ENCODE assay signal across 33 mouse cellular contexts in the genomic region with DNA sequence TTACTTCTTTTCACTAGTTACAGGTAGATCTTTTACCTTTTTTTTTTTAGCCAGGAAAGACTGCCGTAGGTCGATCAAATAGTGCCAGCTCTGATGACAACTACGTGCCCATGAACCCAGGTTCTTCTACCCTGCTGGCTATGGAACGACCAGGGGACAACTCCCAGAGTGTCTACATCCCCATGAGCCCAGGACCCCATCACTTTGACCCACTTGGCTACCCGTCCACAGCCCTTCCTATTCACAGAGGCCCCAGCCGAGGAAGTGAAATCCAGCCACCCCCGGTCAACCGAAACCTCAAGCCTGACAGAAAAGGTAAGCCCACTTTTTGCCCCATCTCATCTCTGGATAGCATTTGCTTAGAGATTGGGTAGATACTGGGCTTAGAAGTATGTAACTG. TPM values are rescaled to one million over a fixed set of nuclear protein-coding genes. Genes with fewer than 3 reads are reported as not detected.
DNase-seq lines count a peak whose midpoint lies in the region; ATAC-seq and TF ChIP-seq lines count a peak whose summit lies in the region.
"Had no signal": no experiment of that assay in that cellular context is flagged by ENCODE, and none has a peak within 500 bp of the region (broad histone marks: within the 10 kb centered on the region; RNA-seq: fewer than 3 reads in every experiment).

No protein-coding gene starts in this region.

- no peaks in the 10 kb centered on the region for H3K27me3 ChIP-seq in heart, embryonic 10.5 days (ENCODE audit: insufficient read depth, poor library complexity, severe bottlenecking)
- no peaks in the 10 kb centered on the region for H3K27me3 ChIP-seq in midbrain, embryonic 10.5 days (ENCODE audit: low read depth, poor library complexity, severe bottlenecking)
- H3K27me3 ChIP-seq in midbrain, postnatal 0 days (ENCODE audit: insufficient read depth, low read length) = no peaks in the 10 kb centered on the region
- H3K27me3 ChIP-seq: CH12.LX; embryonic facial prominence, embryonic 12.5 days; heart, embryonic 13.5 days; hindbrain, embryonic 13.5 days; liver, embryonic 15.5 days; megakaryocyte, embryonic 14.5 days; midbrain, embryonic 15.5 days had no signal

- H3K36me3 ChIP-seq in heart, embryonic 10.5 days = peaks cover 68% of the 10 kb centered on the region
- H3K36me3 ChIP-seq in midbrain, embryonic 10.5 days = peaks cover 42% of the 10 kb centered on the region
- peaks cover 55% of the 10 kb centered on the region for H3K36me3 ChIP-seq in midbrain, postnatal 0 days (ENCODE audit: insufficient read depth, low read length)

- TF ChIP-seq CTCF in midbrain, postnatal 0 days (IDR thresholded peaks at IDR 0.05) = no peak

- no peak overlapping the region for H3K9ac ChIP-seq in midbrain, postnatal 0 days (replicated peaks; ENCODE audit: low read length, poor library complexity, severe bottlenecking)
- H3K9ac ChIP-seq: embryonic facial prominence, embryonic 12.5 days; heart, embryonic 13.5 days; hindbrain, embryonic 13.5 days; liver, embryonic 15.5 days; midbrain, embryonic 15.5 days had no signal

- no peaks in the 10 kb centered on the region; the same call in 1 of the 2 replicates for H3K4me1 ChIP-seq in heart, embryonic 10.5 days
- H3K4me1 ChIP-seq in midbrain, embryonic 10.5 days = no peaks in the 10 kb centered on the region
- H3K4me1 ChIP-seq in midbrain, postnatal 0 days (ENCODE audit: insufficient read depth, low read length) = no peaks in the 10 kb centered on the region
- H3K4me1 ChIP-seq: embryonic facial prominence, embryonic 12.5 days; hindbrain, embryonic 13.5 days; liver, embryonic 15.5 days; midbrain, embryonic 15.5 days had no signal

- WGBS in heart, embryonic 10.5 days = 82% methylated on average over 8 of the region's 8 CpGs
- WGBS in midbrain, embryonic 10.5 days = 87% methylated on average over 8 of the region's 8 CpGs
- WGBS in midbrain, postnatal 0 days = 79% methylated on average over 8 of the region's 8 CpGs

- DNase-seq in adrenal gland, adult (ENCODE audit: inconsistent age in 2 of 2, low spot score in 1 of 2) = peak; percentile 4 to 18
- no peak for DNase-seq in adrenal gland, postnatal 10 days
- peak; percentile 43 for DNase-seq in heart, embryonic 10.5 days (ENCODE audit: low spot score)
- no peak for DNase-seq in heart, postnatal 4 days
- peak; percentile 9 for DNase-seq in midbrain, embryonic 10.5 days (ENCODE audit: low spot score)
- no peak for DNase-seq in midbrain, postnatal 0 days (ENCODE audit: low spot score)
- DNase-seq in testis, postnatal 10 days (ENCODE audit: low spot score) = peak; percentile 35
- DNase-seq in testis, postnatal 14 days (ENCODE audit: low spot score) = no peak
- DNase-seq: adrenal gland, postnatal 25 days; cerebellum, adult 11-12 months; cerebellum, adult 9-11 months; embryo, embryonic 11 days; gastrocnemius, postnatal 10 days; heart, postnatal 10 days; kidney, adult 8-10 months; kidney, postnatal 4 days; lung, postnatal 4 days; retina, postnatal 1 day; right cerebral cortex, postnatal 14 days; thymus, adult 2 months; thymus, postnatal 36 days had no signal

- H3K4me3 ChIP-seq in heart, embryonic 10.5 days = no peak overlapping the region
- H3K4me3 ChIP-seq in midbrain, embryonic 10.5 days = no peak overlapping the region
- no peak overlapping the region for H3K4me3 ChIP-seq in midbrain, postnatal 0 days (ENCODE audit: low read depth, low read length)
- H3K4me3 ChIP-seq: embryonic facial prominence, embryonic 12.5 days; heart, adult 2 months; heart, embryonic 13.5 days; hindbrain, embryonic 13.5 days; liver, embryonic 15.5 days; megakaryocyte, embryonic 14.5 days; midbrain, embryonic 15.5 days had no signal

- ATAC-seq in midbrain, postnatal 0 days (ENCODE audit: low FRiP score) = no peak
- ATAC-seq: activated CD4-positive, CD25-positive, alpha-beta regulatory T cell, adult 4 months; forebrain, embryonic 16.5 days; intestine, embryonic 16.5 days; midbrain, embryonic 15.5 days had no signal

- H3K9me3 ChIP-seq in heart, embryonic 10.5 days = no peaks in the 10 kb centered on the region
- no peaks in the 10 kb centered on the region for H3K9me3 ChIP-seq in midbrain, embryonic 10.5 days (replicated peaks)
- H3K9me3 ChIP-seq in midbrain, postnatal 0 days (ENCODE audit: low read length) = no peaks in the 10 kb centered on the region
- H3K9me3 ChIP-seq: embryonic facial prominence, embryonic 12.5 days; heart, embryonic 13.5 days; hindbrain, embryonic 13.5 days; liver, embryonic 15.5 days; megakaryocyte, embryonic 14.5 days; midbrain, embryonic 15.5 days had no signal

- no peak overlapping the region for H3K4me2 ChIP-seq in midbrain, postnatal 0 days (ENCODE audit: low read depth, low read length, poor library complexity, severe bottlenecking)
- H3K4me2 ChIP-seq: embryonic facial prominence, embryonic 12.5 days; heart, embryonic 13.5 days; hindbrain, embryonic 13.5 days; liver, embryonic 15.5 days; midbrain, embryonic 15.5 days had no signal

- H3K27ac ChIP-seq in heart, embryonic 10.5 days = no peak overlapping the region
- no peak overlapping the region for H3K27ac ChIP-seq in midbrain, embryonic 10.5 days (replicated peaks)
- no peak overlapping the region for H3K27ac ChIP-seq in midbrain, postnatal 0 days (ENCODE audit: low read depth, low read length)
- H3K27ac ChIP-seq: embryonic facial prominence, embryonic 12.5 days; heart, adult 2 months; heart, embryonic 13.5 days; hindbrain, embryonic 13.5 days; kidney, postnatal 0 days; liver, embryonic 15.5 days; midbrain, embryonic 15.5 days had no signal

RNA-seq across cellular contexts. Expression of gene Usp35, which starts 30.5 kb away (rescaled TPM):
- 1 to 10 TPM; 3.6 to 7.1 TPM for total RNA-seq in adrenal gland, postnatal 10 days (2021)
- polyA plus RNA-seq in heart, embryonic 10.5 days (2016; fragmentation: Nextera tagmentation; extraction: Ambion mirVana) = 1.1 and 2.3 TPM in 2 replicates
- total RNA-seq in heart, postnatal 4 days (2021) = 1 to 10 TPM in 1 of 2 experiments, under 1 TPM in 1; 0.60 to 1.5 TPM
- polyA plus RNA-seq in midbrain, embryonic 10.5 days (2016; fragmentation: Nextera tagmentation; extraction: Ambion mirVana) = 1.5 and 1.7 TPM in 2 replicates
- total RNA-seq in midbrain, postnatal 0 days (2014; rRNA removed) = 13.4 and 14.3 TPM in 2 replicates
- polyA plus RNA-seq in midbrain, postnatal 0 days (2015; fragmentation: Nextera tagmentation; extraction: Ambion mirVana) = 2.7 and 2.9 TPM in 2 replicates

RNA-seq across cellular contexts. Expression of gene Kctd21, which starts 30.8 kb away (rescaled TPM):
- total RNA-seq in adrenal gland, postnatal 10 days (2021) = 1 to 10 TPM; 4.0 to 5.4 TPM
- 4.1 and 4.6 TPM in 2 replicates for polyA plus RNA-seq in heart, embryonic 10.5 days (2016; fragmentation: Nextera tagmentation; extraction: Ambion mirVana)
- total RNA-seq in heart, postnatal 4 days (2021) = 1 to 10 TPM in 1 of 2 experiments, under 1 TPM in 1; 0.92 to 1.1 TPM
- polyA plus RNA-seq in midbrain, embryonic 10.5 days (2016; fragmentation: Nextera tagmentation; extraction: Ambion mirVana) = 4.4 and 5.3 TPM in 2 replicates
- total RNA-seq in midbrain, postnatal 0 days (2014; rRNA removed) = 4.0 and 6.1 TPM in 2 replicates
- 3.1 TPM in 2 replicates for polyA plus RNA-seq in midbrain, postnatal 0 days (2015; fragmentation: Nextera tagmentation; extraction: Ambion mirVana)

Comparison
In these comparisons a context has a peak if more than half of its experiments do, and no peak if none do; other contexts are left out.
1. DNase-seq: peak in adrenal gland, adult (2 of 2), heart, embryonic 10.5 days (single experiment), midbrain, embryonic 10.5 days (single experiment) and testis, postnatal 10 days (single experiment); none in adrenal gland, postnatal 10 days (single experiment), heart, postnatal 4 days (single experiment), midbrain, postnatal 0 days (single experiment) and testis, postnatal 14 days (single experiment).